Mouse (Mus musculus): ENCODE data around the gene Nop53.

- TF ChIP-seq CTCF (IDR thresholded peaks at IDR 0.05; ENCODE audit: borderline replicate concordance, extremely low read depth, insufficient read depth, insufficient read length) (no peak), POLR2A (IDR thresholded peaks at IDR 0.05; ENCODE audit: borderline replicate concordance, extremely low read depth, insufficient read depth, insufficient read length, poor library complexity, severe bottlenecking) (no peak)
These were observed 47.9 kb upstream of the Nop53 start for GRCm38 (mm10) chr7:15993789-15994188.

All from brain, embryonic 14.5 days (tissue).